ENCODE assay signal across 8 mouse cellular contexts in genomic region chr12:110417987-110418734, GRCm38 (mm10). TPM values are rescaled to one million over a fixed set of nuclear protein-coding genes. Genes with fewer than 3 reads are reported as not detected.
A peak's percentile ranks its signal among the peaks of the same experiment; 100 is the strongest.
DNase-seq lines count a peak whose midpoint lies in the region; ATAC-seq and TF ChIP-seq lines count a peak whose summit lies in the region.

No protein-coding gene starts in this region.

- peaks cover 16% of the 10 kb centered on the region for H3K27me3 ChIP-seq in CH12.LX (replicated peaks)
- H3K27me3 ChIP-seq in heart, embryonic 11.5 days (ENCODE audit: control insufficient read depth, insufficient read depth, low read length) = no peaks in the 10 kb centered on the region
- H3K27me3 ChIP-seq in midbrain, embryonic 15.5 days (replicated peaks) = no peaks in the 10 kb centered on the region

- in situ Hi-C loops in CH12.LX (cut with MboI; ENCODE audit: low pct_ligation_motif_present, low pct_unique_long_range_greater_than_20kb, low sequenced_read_pairs) = loop anchor here (5.0 kb wide), 1 partner anchor 424 kb away; the partner anchor contains the start of gene Mok

- no peak overlapping the region for H3K9ac ChIP-seq in CH12.LX (ENCODE audit: insufficient read depth, low read depth)
- no peak overlapping the region for H3K9ac ChIP-seq in heart, embryonic 11.5 days (ENCODE audit: low read depth, low read length)
- H3K9ac ChIP-seq in midbrain, embryonic 15.5 days = no peak overlapping the region

- no peaks in the 10 kb centered on the region for H3K36me3 ChIP-seq in CH12.LX (replicated peaks in 1 of 2; ENCODE audit: control insufficient read depth in 1 of 2, insufficient read depth in 1 of 2, low read length in 1 of 2)
- H3K36me3 ChIP-seq in heart, embryonic 11.5 days (ENCODE audit: control insufficient read depth, insufficient read depth, low read length) = no peaks in the 10 kb centered on the region
- H3K36me3 ChIP-seq in midbrain, embryonic 15.5 days (replicated peaks) = no peaks in the 10 kb centered on the region

- H3K9me3 ChIP-seq in CH12.LX (replicated peaks; ENCODE audit: low read length) = no peaks in the 10 kb centered on the region
- no peaks in the 10 kb centered on the region for H3K9me3 ChIP-seq in heart, embryonic 11.5 days (replicated peaks; ENCODE audit: control insufficient read depth, low read length)
- no peaks in the 10 kb centered on the region for H3K9me3 ChIP-seq in midbrain, embryonic 15.5 days

- TF ChIP-seq RAD21 in CH12.LX (IDR thresholded peaks at IDR 0.05; ENCODE audit: low read depth, low read length) = no peak

- intact Hi-C loops in left cerebral cortex, postnatal 25 days (cut with DNase I) = loop anchor here (2.0 to 5.0 kb wide), 2 partner anchors 285 to 424 kb away; partner anchors contain the start of genes Hsp90aa1 and Mok
- intact Hi-C loops in left cerebral cortex, postnatal 14 days (cut with DNase I) = loop anchor here (5.0 kb wide), 1 partner anchor 284 kb away; the partner anchor contains the start of gene Hsp90aa1

- WGBS in heart, embryonic 11.5 days (ENCODE audit: insufficient replicate concordance) = 41% methylated on average over 20 of the region's 20 CpGs
- WGBS in midbrain, embryonic 15.5 days = 49% methylated on average over 20 of the region's 20 CpGs

- peaks cover 6 to 10% of the 10 kb centered on the region in 2 experiments; a peak in 3 of 4 replicates for H3K4me1 ChIP-seq in CH12.LX (ENCODE audit: control insufficient read depth in 1 of 2, insufficient read depth in 2 of 2)
- H3K4me1 ChIP-seq in heart, embryonic 11.5 days (ENCODE audit: control insufficient read depth, insufficient read depth, low read length) = no peaks in the 10 kb centered on the region; the same call in 1 of the 2 replicates
- 0 out of 2 replicates have a peak, but pooled peaks cover 2% of the 10 kb centered on the region for H3K4me1 ChIP-seq in midbrain, embryonic 15.5 days

- no peak for ATAC-seq in heart, embryonic 11.5 days (replicated peaks; ENCODE audit: insufficient number of reproducible peaks, low FRiP score, low TSS enrichment)
- peak; percentile 48 for ATAC-seq in midbrain, embryonic 15.5 days (replicated peaks)

- TF ChIP-seq POLR2A in CH12.LX (IDR thresholded peaks at IDR 0.05; ENCODE audit: low read depth, low read length) = no peak

- dilution Hi-C loops in CH12.LX (cut with MboI; ENCODE audit: extremely low pct_ligation_motif_present, extremely low pct_unique_long_range_greater_than_20kb, low sequenced_read_pairs) = no loop called here

- peak overlapping the region; percentile 64 for H3K4me2 ChIP-seq in CH12.LX (ENCODE audit: insufficient read depth, low read depth, poor library complexity, severe bottlenecking)
- H3K4me2 ChIP-seq in heart, embryonic 11.5 days = peak overlapping the region; percentile 46
- H3K4me2 ChIP-seq in midbrain, embryonic 15.5 days = no peak overlapping the region

- no peak for TF ChIP-seq CTCF in CH12.LX (conservative IDR thresholded peaks at IDR 0.05 in 1 of 2, IDR thresholded peaks at IDR 0.05 in 1 of 2; ENCODE audit: low read depth in 2 of 2, low read length in 2 of 2)

- no peak for TF ChIP-seq EP300 in CH12.LX (IDR thresholded peaks at IDR 0.05; ENCODE audit: low read length)

- peak; percentile 64 for DNase-seq in adrenal gland, adult 2 months
- no peak for DNase-seq in adrenal gland, postnatal 25 days
- DNase-seq in CH12.LX (ENCODE audit: extremely low read depth) = peak; percentile 48
- peak; percentile 80 to 81 for DNase-seq in kidney, postnatal 36 days
- DNase-seq in left cerebral cortex, postnatal 25 days (ENCODE audit: low spot score in 2 of 2) = no peak
- no peak for DNase-seq in left cerebral cortex, postnatal 14 days (ENCODE audit: low spot score in 2 of 2)

- no peak overlapping the region for H3K27ac ChIP-seq in CH12.LX (ENCODE audit: insufficient read depth, low read depth)
- H3K27ac ChIP-seq in heart, embryonic 11.5 days (ENCODE audit: low read depth, low read length) = no peak overlapping the region
- H3K27ac ChIP-seq in midbrain, embryonic 15.5 days = no peak overlapping the region

- H3K79me2 ChIP-seq in CH12.LX (replicated peaks; ENCODE audit: control insufficient read depth, extremely low read depth, insufficient read depth, poor library complexity, severe bottlenecking) = no peaks in the 10 kb centered on the region

- H3K4me3 ChIP-seq in CH12.LX (replicated peaks in 1 of 3; ENCODE audit: low read depth in 2 of 3, low read length in 2 of 3, poor library complexity in 1 of 3) = no peak overlapping the region
- no peak overlapping the region for H3K4me3 ChIP-seq in heart, embryonic 11.5 days (ENCODE audit: low read depth, low read length)
- no peak overlapping the region for H3K4me3 ChIP-seq in midbrain, embryonic 15.5 days

TF ChIP-seq in CH12.LX, 34 proteins besides CTCF, POLR2A, EP300 and RAD21:
- no peak for TF ChIP-seq NELFE (IDR thresholded peaks at IDR 0.05; ENCODE audit: low read depth, low read length)
- no peak for TF ChIP-seq ETS1 (conservative IDR thresholded peaks at IDR 0.05; ENCODE audit: low read depth, low read length)
- TF ChIP-seq SMC3 (IDR thresholded peaks at IDR 0.05; ENCODE audit: low read depth, low read length) = no peak
- TF ChIP-seq HCFC1 (IDR thresholded peaks at IDR 0.05; ENCODE audit: low read depth, low read length) = no peak
- 0 out of 2 replicates have a peak, but pooled peaks have one; percentile 20 for TF ChIP-seq MAZ (IDR thresholded peaks at IDR 0.05; ENCODE audit: low read depth, low read length)
- TF ChIP-seq MAX (IDR thresholded peaks at IDR 0.05; ENCODE audit: low read length) = peak; percentile 79
- no peak for TF ChIP-seq PAX5 (IDR thresholded peaks at IDR 0.05; ENCODE audit: low read length)
- TF ChIP-seq MXI1 (IDR thresholded peaks at IDR 0.05; ENCODE audit: low read depth, low read length) = 0 out of 2 replicates have a peak, but pooled peaks have one; percentile 8
- TF ChIP-seq BHLHE40 (IDR thresholded peaks at IDR 0.05; ENCODE audit: low read depth, low read length) = peak; percentile 61

RNA-seq across cellular contexts. Expression of gene Ppp2r5c, which starts 28.8 kb away (rescaled TPM):
- total RNA-seq in adrenal gland, adult 2 months (2021) = 100 to 1,000 TPM; 112 to 118 TPM
- 12.8 and 14.8 TPM in 2 replicates for polyA plus RNA-seq in adrenal gland, adult 2 months (2012; rRNA removed)
- total RNA-seq in adrenal gland, postnatal 25 days (2021) = 98.6 and 115 TPM in 2 replicates
- total RNA-seq in CH12.LX (2012; rRNA removed) (67.2 and 71.6 TPM in 2 replicates), CH12.LX (2014; rRNA removed) (111 and 122 TPM in 2 replicates)
- 78.5 and 97.7 TPM in 2 replicates for polyA plus RNA-seq in CH12.LX (2012; ENCODE audit: insufficient read length, low read depth)
- 137 and 139 TPM in 2 replicates for polyA plus RNA-seq in heart, embryonic 11.5 days (2014; fragmentation: Nextera tagmentation; extraction: Ambion mirVana)
- 142 and 149 TPM in 2 replicates for polyA plus RNA-seq in midbrain, embryonic 15.5 days (2015; fragmentation: Nextera tagmentation; extraction: Ambion mirVana)
- 100 to 1,000 TPM; 263 to 265 TPM for total RNA-seq in left cerebral cortex, postnatal 25 days (2021)
- 100 to 1,000 TPM; 242 to 247 TPM for total RNA-seq in left cerebral cortex, postnatal 14 days (2021)

Comparison
In these comparisons a context has a peak if more than half of its experiments do, and no peak if none do; other contexts are left out.
1. DNase-seq: peak in adrenal gland, adult 2 months (single experiment), CH12.LX (single experiment) and kidney, postnatal 36 days (2 of 2); none in adrenal gland, postnatal 25 days (single experiment), left cerebral cortex, postnatal 25 days (0 of 2) and left cerebral cortex, postnatal 14 days (0 of 2).